Mouse (Mus musculus) heart, postnatal 14 days (tissue): ENCODE measurements at regions not wholly inside any gene's neighbourhood (a gene's known extent, or its start where the extent isn't known, plus 50 kb on each side); places are given as distances from the start of the nearest gene placed in this dataset.
A peak's percentile ranks its signal among the peaks of the same experiment; 100 is the strongest.

ENCODE experiments used
- DNase-seq, 2 experiments: peaks; one replicate each; pipeline ENCODE4 v3.0.0; 2021 to 2022
- intact Hi-C: fragments of 180-260 bp; cut with DNase I; formaldehyde crosslinking; loops from one replicate; pipeline ENCODE4 v1.15.1; 2025

DNA sequence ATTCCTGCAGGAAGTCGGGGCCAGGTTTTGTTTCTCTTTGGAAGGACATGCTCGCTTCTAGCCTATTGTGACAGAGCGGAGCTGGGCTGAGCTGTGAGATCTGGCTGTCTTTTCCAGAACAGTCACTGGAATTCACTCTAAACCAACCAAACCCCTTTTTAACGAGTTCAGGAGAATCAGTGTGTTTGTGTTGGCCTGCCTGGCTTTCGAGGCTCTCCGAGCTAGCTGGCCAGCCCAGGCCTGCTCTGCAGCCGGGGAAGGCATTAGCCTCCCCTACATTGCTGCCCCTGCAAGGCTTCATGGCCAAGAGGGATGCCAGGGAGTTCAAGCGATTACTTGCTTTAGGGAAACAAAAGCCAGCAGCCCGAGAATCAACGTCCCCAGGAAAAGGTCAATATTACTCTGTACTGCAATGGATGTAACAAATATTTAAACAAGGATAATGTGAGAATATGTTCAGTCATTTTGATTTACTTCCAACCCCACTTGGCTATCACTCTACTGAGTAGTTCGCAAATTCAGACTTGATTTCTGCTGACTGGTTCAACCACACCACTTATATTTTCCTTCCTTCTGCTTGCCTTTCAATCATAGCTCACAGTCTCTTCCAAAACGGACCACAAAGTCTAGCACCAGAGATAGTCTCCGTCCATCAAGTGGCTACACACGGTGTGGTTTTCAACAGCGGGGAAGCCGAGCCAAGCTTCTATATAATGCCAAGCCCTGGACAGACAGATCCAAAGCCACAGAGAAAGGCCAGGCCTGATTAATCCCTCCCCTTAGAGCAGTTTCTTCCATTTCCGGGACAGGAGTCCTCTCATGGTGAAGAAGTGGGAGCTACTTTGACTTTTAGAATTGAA lies 424.6 kb downstream of the Wdr11 start:
- peak; percentile 15 to 18 for DNase-seq
- intact Hi-C loops, result no loop called here

DNA sequence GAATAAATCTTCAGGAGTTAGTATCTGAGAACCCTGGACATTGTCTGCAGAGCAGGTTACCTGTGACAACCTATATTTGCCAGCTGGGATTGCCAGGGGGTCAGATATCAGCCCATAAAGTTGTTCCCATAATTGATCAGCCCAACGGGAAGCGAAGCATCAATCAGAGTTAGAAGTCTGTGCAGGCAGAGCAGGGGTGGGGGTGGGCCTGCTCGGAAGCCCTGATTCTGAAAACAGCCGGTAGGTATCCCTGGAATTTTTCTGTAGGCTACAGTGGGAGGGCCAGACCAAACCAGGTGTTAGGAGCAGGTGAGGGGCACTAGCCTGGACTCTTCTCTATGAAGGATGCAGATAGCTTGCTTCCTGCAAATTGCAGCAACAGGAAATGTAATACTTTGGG lies 427.2 kb downstream of the Wdr11 start:
- DNase-seq, result no peak
- intact Hi-C loops, result no loop called here

DNA sequence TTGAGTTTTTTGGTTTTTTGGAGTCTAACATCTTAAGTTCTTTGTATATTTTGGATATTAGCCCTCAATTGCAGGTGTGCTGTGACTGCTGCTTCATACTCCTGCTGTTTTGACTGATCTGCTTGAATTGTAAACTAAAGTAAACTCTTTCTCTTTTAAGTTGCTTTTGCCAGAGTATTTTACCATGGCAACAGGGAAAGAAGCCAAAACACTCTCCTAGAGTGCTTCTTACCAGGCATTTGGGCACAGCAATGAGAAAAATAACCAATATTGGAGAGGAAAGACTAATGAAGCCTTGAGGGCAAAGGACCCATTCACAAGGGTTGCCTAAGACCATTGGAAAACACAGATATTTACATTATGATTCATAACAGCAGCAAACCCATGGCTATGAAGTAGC lies 437.3 kb downstream of the Wdr11 start:
- intact Hi-C loops, result no loop called here
- no peak for DNase-seq

DNA sequence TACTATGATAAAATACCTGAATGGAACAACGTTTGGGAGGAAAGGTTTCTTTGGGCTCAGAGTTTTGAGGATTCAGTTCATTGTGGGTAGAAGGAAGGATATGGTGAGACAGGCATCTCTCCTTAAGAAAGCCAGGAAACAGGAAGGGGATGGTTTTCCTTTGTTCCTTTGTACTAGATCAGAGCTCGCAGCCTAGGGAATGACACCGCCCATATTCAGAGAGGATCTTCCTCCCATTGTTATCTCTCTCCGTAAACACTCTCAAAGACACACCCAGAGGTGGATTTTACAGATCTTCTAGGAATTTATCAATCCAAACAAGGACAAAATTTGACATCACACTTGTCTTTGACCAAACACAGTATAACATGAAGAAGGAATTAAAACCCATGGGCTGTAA lies 439.0 kb downstream of the Wdr11 start:
- DNase-seq, result no peak
- intact Hi-C loops, result no loop called here

DNA sequence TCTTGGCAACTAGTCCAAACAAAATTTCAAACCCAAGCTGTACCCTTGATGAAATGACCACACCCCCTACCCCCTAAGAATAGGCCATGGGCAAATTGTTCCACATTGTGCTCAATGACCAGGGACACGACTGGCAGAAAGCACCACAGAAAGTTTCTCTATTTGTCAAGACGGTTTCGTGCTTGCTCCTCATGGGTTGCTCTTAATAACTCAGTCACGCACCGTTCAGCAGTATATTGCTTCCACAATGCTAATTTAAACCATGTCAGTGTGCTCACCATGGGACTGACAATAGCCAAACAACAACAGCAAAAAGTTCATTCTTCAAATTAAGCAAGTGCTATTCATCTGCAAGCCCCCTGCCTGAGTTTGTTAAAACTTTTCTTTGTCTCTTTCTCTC lies 444.6 kb downstream of the Wdr11 start:
- intact Hi-C loops, result no loop called here
- no peak for DNase-seq

GRCm38 (mm10) chr7:130036845-130037572 lies 445.3 kb downstream of the Wdr11 start:
- DNase-seq, result peak in 1 of 2 experiments; percentile 9
- intact Hi-C loops, result no loop called here

- intact Hi-C loops, result no loop called here
- DNase-seq, result no peak
Observed at GRCm38 (mm10) chr7:130037573-130037925, 445.9 kb downstream of the Wdr11 start.

DNA sequence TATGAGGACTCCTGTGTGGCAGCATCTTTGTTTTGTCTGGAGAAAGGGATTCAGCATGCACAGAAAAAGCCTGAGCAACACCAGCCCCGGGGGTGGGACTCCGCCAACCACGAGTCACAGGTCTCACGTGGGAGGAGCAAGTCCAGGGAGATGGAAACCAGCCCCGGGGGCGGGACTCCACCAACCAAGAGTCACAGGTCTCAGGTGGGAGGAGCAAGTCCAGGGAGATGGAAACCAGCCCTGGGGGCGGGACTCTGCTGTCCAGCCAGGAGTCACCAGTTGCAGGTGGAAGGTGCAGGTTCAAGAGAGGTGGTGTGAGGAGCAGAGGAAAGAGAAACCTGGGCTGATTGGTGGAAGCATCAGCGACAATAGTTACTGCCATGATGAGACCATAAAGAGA lies 448.9 kb downstream of the Wdr11 start:
- intact Hi-C loops, result no loop called here
- no peak for DNase-seq

DNA sequence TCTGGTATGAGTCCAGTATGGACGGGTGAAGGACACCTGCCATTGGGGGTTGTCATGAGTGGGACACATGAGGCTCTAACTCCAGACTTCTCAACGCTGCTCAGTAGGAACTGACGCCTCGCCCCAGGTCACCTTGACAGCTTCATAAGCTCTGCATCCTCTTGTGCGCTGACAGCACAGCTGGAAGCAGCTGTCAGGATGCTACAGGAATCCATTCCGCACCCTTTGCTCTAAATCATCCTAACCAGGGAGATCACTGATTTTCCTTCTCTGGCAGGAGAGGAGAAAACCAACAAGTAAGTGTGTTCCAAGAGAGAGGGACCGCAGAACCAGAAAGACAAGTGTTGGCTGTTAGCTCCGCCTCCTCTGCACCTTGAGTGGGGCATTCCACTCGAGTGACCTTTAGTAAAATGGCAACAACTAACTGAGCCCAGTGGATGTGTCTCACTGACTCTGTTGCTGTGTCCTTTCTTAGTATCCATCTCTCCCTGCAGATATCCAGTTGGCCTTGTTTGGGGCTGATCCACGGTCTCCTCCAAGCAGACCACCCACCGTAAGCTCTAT lies 449.8 kb downstream of the Wdr11 start:
- no peak for DNase-seq
- intact Hi-C loops, result no loop called here

DNA sequence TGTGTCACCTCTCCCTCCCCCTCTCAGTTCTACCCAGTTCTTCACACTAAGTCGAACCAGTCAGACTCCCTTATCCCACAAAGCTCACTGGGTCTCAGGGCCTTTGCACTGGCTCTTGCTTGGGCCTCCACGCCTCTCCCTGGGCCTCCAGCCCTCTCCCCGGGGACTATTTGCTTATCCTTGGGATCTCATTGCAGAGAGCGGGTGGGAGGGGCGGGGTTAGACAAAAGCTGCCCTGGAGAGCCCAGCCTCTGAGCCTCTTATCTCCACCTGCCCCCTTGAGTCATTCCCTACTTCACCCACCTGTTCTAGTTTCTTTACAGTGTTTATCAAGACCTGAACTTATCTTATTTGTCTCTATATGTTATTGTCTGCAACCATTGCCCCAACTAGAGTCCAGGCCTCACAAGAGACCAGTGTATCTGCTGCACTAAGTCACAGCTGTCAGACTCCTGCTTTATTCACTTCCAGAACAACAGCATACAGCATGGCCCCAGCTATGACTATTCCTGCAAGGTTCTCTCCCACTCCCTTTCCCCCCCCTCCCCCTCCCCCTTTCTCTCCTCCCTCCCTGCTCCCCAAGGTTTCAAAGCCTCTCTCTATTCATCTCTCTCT lies 450.7 kb downstream of the Wdr11 start:
- intact Hi-C loops, result no loop called here
- DNase-seq, result no peak

DNA sequence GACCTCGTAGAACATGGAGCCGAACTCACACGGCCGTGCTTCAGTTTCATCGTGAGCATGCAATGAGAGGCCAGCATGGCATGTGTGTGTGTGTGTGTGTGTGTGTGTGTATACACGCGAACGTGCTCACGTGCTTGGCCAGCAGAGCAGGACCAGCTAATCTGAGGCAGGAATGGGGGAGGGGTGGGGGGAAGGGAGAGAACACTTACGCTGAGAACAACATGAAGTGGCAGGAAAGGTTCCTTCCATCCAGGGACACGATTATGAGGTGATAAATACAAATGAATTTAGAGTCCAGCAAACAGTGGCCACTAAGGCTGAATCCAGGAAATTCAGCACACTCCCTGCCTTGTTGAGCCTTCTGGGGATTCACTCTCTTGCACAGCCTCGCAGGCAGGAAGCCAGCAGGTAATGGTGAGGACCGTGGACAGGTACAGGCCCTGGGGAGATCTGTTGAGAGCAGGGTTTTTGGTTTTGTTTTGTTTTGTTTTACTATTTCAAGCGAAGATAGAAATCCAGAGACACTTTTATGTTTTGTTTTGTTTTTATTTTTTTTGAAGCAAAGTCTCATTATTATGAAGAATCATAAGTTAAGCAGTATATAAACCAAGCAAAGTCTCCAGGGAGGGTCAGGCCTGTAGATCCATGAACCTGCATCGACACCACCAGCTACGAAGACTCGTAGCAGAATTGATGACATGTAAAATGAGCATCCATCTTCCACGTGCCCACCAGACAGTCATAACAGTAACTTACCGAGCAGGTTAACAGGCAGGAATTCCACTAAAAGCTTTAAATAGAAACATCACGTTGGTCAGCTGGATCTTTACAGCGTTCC lies 452.0 kb downstream of the Wdr11 start:
- DNase-seq, result no peak
- intact Hi-C loops, result no loop called here

- intact Hi-C loops, result no loop called here
- DNase-seq, result no peak
Observed at GRCm38 (mm10) chr7:130044235-130044553, 452.5 kb downstream of the Wdr11 start.

- no peak for DNase-seq
- intact Hi-C loops, result no loop called here
Observed at GRCm38 (mm10) chr7:130044581-130044980, 452.9 kb downstream of the Wdr11 start.

DNA sequence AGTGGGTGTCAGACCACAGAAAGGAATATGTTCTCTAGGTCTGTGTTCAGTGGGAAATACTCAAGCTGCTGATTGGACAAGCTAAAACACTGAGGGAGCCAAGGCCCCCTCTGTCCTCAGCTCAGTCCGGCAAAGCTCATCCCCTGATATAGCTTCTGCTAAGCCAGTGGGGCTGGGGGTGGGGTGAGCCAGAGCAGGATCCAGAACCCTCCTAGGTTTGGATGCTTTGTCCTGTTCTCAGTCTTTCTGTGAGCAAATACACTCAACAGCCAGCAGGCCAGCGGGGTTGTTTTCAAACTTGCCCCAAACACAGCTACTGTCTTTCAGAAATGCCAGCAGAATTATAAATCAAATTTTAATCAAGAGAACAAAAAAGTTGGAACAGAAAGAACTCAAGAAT lies 454.4 kb downstream of the Wdr11 start:
- intact Hi-C loops, result no loop called here
- DNase-seq, result no peak

- intact Hi-C loops, result no loop called here
- no peak for DNase-seq
Observed at GRCm38 (mm10) chr7:130047293-130048034, 455.8 kb downstream of the Wdr11 start.

DNA sequence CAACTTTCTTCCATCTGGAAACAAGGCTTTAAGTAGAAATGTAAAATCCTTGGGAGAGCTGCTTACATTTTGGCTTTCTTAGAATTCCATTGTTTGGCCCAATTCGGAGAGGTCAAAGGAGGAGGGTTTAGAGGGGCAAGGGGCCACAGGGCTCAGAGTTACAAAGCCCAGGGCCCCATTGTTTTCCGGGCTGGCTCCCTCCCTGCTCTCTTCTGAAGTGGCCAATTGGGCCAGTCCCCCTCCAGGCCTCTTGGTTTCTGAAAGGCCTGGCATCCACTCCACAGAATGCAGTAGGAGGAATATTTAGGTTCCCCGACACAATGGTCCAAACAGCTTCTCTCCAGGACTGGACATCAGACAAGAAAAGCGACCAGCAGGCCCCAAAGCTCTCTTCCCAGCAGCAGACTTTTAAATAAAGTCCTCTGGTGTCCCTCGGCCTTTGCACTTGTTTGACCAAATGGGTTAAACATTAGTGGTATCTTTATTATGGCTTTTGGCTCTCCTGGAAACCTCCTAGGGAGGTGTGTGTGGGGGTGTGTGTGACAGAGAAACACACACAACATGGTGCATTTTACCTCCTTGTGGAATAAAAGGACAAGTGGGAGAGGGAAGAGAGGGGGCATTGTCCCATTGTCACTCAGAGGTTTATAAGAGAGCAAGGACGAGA lies 456.6 kb downstream of the Wdr11 start:
- intact Hi-C loops, result no loop called here
- DNase-seq, result no peak

DNA sequence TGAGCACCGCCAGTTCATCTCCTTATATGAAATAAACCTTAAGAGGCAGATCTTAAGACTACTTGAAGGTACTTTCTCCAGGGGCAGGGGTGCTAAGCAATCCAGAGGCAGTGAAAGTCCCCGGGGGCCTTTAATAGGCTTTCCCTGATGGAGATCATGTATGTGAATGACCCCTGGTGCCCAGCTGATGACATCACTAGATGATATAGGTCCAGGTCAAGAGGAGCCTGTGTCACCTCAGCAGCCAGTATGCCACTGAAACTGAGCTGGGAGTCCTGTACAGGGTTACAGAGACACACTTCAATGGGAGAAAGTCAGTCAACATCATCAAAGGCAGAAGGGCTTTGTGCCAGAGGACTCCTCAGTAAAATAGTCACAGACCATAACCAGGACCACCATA lies 457.8 kb downstream of the Wdr11 start:
- intact Hi-C loops, result no loop called here
- no peak for DNase-seq

DNA sequence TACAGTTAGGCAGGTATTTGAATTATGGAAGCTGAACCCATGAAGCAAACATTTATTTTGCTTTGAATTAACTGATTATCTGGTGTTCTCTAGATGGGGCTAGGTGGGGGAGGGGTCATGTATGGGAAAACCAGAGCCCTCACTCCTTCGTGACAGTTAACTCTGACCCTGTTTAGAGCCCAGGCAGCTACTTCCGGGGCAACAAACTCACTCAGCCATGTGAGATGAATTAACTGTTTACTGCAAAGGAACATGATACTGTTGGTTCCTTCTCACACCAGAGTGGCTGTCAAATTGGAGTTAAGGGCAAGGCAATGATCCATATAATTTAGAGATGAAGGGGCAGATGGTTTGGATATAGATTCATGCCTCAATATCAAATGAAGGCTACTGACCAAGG lies 458.5 kb downstream of the Wdr11 start:
- no peak for DNase-seq
- intact Hi-C loops, result no loop called here

DNA sequence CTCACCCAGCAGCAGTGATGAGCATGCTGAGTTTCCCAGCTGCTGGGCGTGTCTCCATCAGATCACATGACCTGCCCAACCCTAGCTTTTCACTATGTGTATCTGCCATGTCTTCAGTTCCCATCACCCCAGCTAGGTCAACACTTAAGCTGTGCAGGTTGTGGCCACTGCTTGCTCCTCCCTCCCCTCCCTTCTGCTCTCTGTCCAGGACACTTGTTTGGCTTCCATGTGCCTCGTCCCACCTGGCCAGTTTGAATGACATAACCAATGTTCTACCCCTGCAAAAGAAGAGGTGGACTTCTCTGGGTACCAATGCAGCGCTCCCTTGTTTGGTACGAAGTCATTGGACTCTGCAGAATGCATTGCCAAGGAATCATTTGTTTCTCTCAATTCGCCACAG lies 460.7 kb downstream of the Wdr11 start:
- intact Hi-C loops, result no loop called here
- no peak for DNase-seq
